Mouse (Mus musculus): ENCODE data around the gene Abca14.
"Not testable (repeated sequence)": the region's sequence is repeated elsewhere in the genome, so short reads cannot be mapped to it uniquely, and the experiment has no call there.

The Abca14 gene

DNA sequence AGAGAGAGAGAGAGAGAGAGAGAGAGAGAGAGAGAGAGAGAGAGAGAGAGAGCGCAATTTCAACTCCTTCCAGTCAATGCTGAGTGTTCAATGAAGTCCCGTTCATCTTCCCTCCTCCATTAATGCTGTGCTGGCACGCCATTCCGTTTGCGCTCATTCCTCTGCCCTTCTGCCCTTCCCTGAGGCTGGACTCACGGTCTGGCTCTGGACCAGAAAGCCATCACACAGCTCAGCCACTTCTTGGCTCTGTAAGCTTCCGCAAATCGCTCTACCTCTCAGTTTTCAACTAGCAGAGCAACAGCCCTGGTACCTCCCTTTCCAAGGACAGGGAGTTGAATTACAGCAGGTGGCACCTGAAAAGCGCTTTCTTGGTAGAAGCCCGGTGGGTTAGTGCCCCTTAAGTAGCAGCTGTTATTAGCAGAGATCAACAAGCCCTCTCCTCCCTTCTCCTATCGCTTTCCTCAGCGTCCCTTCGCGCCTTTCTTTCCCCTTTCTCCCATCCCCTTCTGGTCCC is 2.5 kb upstream of the Abca14 start:
- DNase-seq (ENCODE audit: extremely low read depth, low read depth, low spot score) = no peak

DNA sequence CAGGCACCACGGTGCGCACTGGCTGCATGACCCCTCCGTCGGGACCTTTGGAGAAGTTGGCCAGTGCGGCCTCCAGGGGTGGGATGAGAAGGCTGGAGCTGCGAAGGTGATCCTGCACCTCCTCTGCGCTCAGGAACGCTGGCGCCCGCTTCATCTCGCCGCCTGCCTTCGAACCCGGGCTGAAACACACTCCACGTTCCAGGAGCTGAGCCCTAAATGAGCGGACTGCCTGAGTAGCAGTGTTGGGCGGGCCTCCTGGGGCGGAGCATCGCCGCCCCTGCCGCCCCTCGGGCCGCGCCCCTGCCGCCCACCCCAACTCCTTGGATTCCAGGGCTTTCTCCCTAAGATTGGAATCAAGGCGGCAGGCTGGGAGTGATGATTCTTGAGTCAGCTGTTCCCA is 2.0 kb upstream of the Abca14 start, which contains the start of gene Crym:
Gene Crym (minus strand): TSS at position 341 of the 400 bp plus-strand sequence.
- no peak for DNase-seq (ENCODE audit: extremely low read depth, low read depth, low spot score)

DNA sequence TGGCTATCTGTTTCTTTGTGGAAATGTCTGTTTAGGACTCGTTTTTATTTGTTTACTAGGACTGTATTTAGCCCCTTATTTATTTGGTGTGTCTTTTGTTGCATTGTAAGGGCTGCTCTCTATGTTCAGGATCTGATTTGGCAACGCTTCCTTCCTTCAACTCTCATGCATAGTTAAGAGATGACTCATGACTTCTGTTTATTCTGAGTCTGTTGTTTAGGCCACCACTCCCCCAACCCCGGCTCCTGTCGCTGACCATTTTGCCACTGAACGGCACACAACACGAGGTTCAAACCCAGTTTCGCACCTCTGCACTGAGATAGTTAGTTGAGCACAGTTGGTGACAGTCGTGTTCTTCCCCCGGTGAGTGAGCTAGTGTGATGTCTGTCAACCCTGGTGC is 2.2 kb downstream of the Abca14 start:
- no peak for DNase-seq (ENCODE audit: extremely low read depth, low read depth, low spot score)

DNA sequence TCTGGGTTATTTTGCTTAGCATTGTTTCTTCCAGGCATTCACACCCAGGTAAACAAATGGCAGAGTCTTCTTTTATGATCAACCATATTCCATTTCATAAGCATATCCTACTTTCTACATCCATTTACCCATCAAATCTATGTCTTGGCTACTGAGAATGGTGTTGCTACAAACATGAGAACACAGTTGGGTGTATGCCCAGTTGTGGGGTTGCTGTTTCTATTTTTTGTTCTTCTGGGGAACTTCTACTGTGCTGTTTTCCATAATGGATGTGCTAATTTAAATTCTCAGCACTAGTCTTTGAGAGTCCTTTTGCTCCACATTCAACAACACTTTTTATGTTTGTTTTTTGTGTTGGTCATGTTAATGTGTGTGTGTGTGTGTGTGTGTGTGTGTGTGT is 24.8 kb downstream of the Abca14 start:
- DNase-seq (ENCODE audit: extremely low read depth, low read depth, low spot score) = no peak

DNA sequence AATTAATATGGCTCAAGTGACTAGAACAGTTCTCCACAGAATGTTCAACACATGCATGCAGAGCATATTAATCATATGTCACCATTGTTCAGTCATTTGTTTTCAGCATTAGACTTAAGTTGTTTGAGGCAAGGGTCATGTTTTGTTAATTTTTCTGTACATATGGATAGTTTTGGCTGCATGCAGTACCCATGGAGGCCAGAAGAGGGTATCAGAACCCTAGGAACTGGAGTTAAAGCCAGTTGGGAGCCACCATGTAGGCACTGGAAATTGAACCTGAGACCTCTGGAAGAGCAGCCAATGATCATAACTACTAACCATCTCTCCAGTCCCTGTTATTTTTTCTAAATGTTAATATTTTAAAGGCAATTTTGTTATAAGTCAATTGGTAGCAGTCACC is 37.3 kb downstream of the Abca14 start:
- DNase-seq (ENCODE audit: extremely low read depth, low read depth, low spot score) = no peak

DNA sequence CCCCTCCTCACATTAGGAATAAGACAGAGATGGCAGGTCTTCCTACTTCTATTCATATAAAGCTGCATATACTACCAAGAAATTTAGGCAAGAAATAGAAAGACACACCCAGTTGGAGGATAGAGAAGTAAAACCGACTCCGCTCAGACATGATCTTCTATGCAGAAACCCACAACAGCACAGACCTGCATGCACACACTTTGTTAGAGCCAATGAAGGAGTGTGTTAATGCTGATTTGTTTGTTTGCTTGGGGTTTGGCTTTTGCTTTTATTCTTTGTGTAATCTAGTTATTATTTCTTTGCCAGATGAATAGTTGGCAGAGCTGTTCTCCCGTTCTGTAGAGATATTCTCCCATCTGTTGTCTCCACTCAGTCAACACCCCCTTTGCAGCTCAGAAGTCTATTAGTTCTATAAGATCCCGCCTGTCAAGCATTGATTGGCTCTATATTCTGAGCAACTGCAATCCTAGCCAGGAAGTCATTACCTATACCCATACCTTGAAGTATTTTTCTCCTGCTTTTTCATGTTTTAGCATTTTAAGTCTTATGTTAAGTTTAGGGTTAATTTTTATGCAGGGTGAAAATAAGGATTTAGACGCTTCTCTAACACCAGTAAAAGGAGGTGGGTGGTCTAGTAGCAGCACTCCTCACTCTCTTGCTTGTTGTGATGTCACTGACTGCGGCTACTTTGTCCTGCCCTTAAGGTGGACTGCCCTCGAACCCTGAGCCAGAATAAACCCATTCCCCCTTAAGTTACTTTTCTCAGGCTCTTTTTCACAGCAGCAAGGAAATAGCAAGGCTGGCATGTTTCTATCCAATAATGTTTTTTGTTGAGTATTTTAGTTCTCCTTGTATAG is 67.6 kb downstream of the Abca14 start:
- no peak for DNase-seq (ENCODE audit: extremely low read depth, low read depth, low spot score)

DNA sequence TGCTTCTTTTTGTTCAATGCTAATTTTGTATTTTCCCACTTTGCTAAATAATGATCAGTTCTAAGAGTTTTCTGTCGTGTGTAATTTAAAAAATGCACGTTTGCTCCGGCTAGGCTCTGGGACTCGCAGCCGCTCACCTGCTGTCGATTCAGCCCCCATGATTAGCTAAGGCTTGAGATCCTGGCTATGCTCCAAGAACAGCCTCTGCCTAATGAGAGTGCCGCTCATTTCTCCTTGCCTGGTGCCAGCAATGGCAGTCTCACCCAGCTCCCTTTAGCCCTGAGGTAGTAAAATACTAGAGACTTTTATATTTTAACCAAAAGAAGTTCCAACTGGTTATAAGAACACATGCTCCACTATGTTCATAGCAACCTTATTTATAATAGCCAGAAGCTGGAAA is 68.3 kb downstream of the Abca14 start:
- no peak for DNase-seq (ENCODE audit: extremely low read depth, low read depth, low spot score)

DNA sequence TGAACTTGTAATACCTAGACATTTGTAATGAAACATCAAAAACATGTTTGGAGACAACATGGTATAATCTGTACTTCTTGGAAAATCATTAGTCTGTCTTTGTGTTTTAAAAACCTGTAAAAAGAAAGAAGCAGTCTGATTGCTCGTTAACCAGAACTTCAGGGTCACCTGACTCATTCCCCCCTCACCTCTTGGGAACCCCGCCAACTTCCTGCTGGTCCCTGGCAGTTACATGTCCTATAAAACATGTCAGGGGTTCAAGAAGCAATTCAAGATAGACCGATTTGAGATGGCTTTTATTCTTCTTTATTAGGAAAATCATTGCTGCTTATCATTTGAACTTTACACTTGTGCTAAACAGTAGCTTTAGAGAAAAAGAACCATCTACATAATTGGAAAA is 81.5 kb downstream of the Abca14 start:
- no peak for DNase-seq (ENCODE audit: extremely low read depth, low read depth, low spot score)

DNA sequence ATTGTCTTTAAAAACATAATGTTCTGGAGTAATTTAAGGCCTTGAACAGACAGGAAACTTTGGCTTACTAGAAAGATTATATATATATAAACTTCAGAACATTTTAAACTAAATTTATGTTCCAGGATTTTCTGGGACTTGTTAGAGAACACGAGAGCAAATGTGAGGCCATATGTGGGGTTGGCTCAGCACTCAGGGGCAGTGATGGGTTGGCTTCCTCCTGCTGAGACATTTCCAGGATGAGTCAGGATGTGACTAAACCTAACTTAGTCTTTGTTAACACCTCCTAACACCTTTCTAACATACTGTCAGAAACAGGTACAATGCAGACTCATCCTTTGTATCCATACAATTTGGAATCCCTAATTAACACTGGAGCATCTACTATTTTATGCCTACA is 112.3 kb downstream of the Abca14 start:
- DNase-seq (ENCODE audit: extremely low read depth, low read depth, low spot score) = no peak

DNA sequence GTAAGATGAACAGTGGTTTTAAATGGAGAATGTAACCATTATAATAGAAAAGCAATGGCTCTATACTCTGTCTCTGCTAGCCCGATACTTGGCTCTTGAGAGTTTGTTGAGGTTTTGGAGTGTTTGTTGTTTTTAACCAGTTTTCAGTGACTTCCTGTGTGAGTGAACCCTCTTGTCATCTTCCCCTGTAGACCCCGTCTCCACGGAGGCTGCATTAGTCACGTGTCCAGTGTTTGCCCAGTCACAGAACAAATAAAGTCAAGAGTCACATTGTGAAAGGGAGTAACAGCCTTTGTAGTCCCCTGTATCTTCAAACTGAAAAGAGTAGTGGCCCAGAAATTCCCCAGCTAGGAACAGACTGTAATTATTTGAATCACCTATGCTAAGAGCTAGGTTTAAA is 119.2 kb downstream of the Abca14 start:
- DNase-seq (ENCODE audit: extremely low read depth, low read depth, low spot score) = no peak

DNA sequence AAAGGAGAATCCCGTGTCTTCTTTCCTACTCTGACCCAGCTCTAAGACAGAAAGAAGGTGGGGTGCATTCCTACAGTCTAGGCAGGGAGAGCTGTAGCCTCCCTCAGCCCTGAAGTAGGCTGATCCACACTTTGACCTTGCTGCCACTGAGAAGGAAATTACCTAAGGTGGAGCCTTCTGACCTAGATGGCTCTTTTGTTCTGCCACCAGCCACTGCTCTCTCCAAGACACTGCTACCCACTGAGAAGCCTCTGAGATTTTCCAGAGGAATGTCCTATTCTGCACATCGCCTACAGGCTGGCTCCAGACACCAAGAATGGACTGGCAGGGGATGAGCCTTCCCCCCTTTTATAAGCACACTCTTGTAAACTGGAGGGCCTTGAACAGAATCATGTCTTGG is 122.2 kb downstream of the Abca14 start:
- not testable (repeated sequence) for DNase-seq (ENCODE audit: extremely low read depth, low read depth, low spot score)

DNA sequence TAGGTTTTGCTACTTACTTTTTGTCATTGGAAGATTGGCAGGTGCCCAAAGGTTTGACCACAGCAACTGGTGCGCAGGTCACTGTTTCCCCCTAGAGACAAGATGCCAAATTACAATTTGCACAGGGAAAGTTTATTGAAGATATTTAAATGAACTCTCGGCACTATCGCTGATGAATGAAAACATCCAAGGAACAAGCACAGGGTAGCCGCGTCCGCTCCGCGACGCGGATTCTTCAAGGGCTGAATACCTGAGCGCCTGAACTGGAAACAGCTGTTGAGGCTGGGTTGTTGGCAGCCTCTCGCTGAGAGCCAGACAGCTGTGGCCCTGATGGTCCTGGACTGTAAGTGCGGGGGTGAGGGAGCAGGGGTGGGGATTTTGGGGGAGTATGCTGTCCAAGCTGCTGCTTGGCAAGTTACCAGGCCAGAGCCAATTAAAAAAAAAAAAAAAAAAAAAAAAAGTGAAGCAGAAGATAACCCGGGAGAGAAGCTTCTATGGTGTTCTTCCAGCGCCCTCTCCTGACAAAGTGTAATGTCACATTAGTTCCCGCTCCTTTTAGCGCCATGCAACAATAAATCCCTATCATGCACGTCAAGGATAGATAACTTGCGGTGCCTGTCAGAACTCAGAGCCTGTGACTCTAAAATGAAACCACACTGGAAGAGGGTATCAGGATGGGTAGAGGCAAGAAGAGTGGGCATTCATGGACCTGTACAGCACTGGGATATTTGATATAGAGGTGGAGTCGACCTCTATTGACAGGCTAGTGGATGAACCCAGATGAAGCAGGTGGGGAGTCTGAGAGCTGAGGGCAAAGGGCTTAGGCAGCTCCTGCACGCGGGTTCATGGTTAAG is 123.7 kb downstream of the Abca14 start:
- no peak for DNase-seq (ENCODE audit: extremely low read depth, low read depth, low spot score)

DNA sequence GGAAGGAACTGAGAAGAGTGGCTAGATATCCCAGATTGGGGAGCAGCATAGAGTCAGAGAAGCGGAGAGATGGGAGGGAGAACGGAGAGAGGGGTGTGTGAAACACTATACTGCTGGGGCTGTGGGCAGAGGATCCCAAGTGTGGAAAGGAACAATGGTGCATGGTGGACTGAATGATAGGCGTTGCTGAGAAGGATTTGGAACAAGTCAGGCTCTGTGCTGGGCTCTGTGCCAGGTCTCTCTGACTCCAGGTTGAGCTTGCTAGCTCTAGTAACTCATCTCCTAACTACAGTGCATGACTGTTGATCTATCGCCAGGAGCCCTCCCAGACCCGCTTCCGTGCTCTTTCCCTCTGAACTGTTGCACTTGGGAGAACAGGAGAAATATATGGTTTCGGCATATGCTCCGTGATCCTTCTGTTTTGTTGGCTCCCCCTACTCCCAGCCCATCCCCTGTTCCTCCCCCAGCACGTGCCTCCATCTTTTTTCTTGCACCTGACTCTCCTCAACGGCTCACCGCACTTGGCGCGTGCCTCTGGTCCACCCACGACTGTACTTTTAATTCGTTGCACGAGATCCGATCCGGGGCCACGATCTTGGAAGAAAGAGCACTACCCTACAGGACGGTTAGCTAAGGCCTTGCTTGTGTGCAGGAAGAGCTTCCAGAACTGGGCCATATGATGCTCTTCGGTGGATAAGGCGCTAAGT is 124.5 kb downstream of the Abca14 start, which contains the start of gene Abca15:
Gene Abca15 (plus strand): TSS at position 584 of the 707 bp plus-strand sequence.
- DNase-seq (ENCODE audit: extremely low read depth, low read depth, low spot score) = no peak

DNA sequence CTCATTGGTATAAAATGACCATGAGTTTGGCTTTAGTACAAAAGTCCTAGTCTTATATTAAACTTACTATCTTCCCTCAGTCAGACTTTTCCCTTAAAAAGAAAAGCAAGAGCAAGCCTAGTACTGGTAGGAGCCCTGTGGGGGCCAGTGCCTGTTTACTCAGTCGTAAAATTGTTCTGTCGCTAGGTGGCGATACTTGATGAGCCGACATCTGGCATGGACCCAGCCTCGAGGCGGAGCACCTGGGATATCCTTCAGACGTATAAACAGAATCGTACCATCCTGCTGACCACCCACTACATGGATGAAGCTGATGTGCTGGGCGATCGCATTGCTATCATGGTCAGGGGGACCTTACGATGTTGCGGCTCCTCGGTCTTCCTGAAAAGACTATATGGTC is 157.4 kb downstream of the Abca14 start:
- no peak for DNase-seq (ENCODE audit: extremely low read depth, low read depth, low spot score)

All from fat pad, adult 2 months (tissue).